Mouse (Mus musculus) olfactory bulb, adult 2 months (tissue): ENCODE measurements around the gene Wars2.

Source experiments
- CTCF ChIP-seq: fragments of 200-500 bp; IDR thresholded peaks from 2 replicates; pipeline ENCODE4 v1.5.1; 2012; ENCODE audit warnings: low read depth, mild to moderate bottlenecking, low read length, moderate library complexity; ENCODE audit not compliant: insufficient read depth
- POLR2A ChIP-seq: fragments of 200-500 bp; IDR thresholded peaks from 2 replicates; pipeline ENCODE4 v1.6.1; 2012; ENCODE audit warnings: mild to moderate bottlenecking, low read depth, low read length, moderate library complexity; ENCODE audit not compliant: insufficient read depth

DNA sequence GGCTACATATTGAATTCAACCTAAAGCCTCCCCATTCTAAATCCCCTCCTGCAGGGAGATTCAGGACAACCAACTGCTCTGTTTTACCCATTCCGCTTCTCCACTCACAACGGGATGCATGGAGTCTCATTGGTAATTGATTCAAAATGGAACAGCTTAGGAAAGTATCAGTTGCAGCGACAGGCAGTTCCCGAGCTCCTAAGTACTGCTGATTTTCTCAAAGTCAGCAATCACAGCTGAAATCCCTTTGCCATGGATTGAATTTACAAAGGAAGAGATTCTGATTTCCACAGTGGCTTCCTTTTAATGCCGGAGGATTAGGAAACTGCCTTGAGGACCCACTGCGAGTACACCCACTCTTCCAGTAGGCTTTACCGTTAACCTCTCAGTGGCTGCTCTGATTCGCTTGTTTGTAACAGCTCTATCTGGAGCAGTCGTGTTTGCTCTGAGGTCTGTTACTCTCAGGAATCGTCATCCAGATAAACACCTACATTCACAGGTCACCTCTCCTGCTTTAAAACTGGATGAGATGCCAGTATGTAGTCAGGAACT lies 126.0 kb downstream of the Wars2 start:
- TF ChIP-seq POLR2A (no peak), CTCF (no peak)
